Comparison of ENCODE assay signal across 18 mouse cellular contexts in genomic region chr4:123374316-123375008, GRCm38 (mm10). TPM values are rescaled to one million over a fixed set of nuclear protein-coding genes. Genes with fewer than 3 reads are reported as not detected.
"Had no signal": no experiment of that assay in that cellular context is flagged by ENCODE, and none has a peak within 500 bp of the region (broad histone marks: within the 10 kb centered on the region; RNA-seq: fewer than 3 reads in every experiment).

No protein-coding gene starts in this region.

- H3K9me3 ChIP-seq: hindbrain, embryonic 15.5 days; limb, embryonic 10.5 days; midbrain, embryonic 13.5 days; neural tube, embryonic 15.5 days had no signal

- H3K4me3 ChIP-seq: hindbrain, embryonic 15.5 days; limb, embryonic 10.5 days; midbrain, embryonic 13.5 days; myocyte; neural tube, embryonic 15.5 days had no signal

- H3K9ac ChIP-seq: hindbrain, embryonic 15.5 days; midbrain, embryonic 13.5 days; neural tube, embryonic 15.5 days had no signal

- H3K4me1 ChIP-seq: hindbrain, embryonic 15.5 days; limb, embryonic 10.5 days; midbrain, embryonic 13.5 days; neural tube, embryonic 15.5 days had no signal

- H3K27me3 ChIP-seq: hindbrain, embryonic 15.5 days; midbrain, embryonic 13.5 days; neural tube, embryonic 15.5 days had no signal

- DNase-seq: lung, adult 2 months; lung, postnatal 36 days; right cerebral cortex, adult 18-20 months; right cerebral cortex, postnatal 25 days; thymus, postnatal 36 days had no signal

- H3K4me2 ChIP-seq: hindbrain, embryonic 15.5 days; midbrain, embryonic 13.5 days; neural tube, embryonic 15.5 days had no signal

- ATAC-seq: intestine, embryonic 16.5 days; lung, postnatal 0 days; midbrain, embryonic 13.5 days had no signal

- H3K27ac ChIP-seq: hindbrain, embryonic 15.5 days; limb, embryonic 10.5 days; midbrain, embryonic 13.5 days; neural tube, embryonic 15.5 days had no signal

RNA-seq across cellular contexts. Expression of gene Bmp8a, which starts 31.4 kb away (rescaled TPM):
- total RNA-seq: layer of hippocampus, postnatal 14 days had no signal

RNA-seq across cellular contexts. Expression of gene Oxct2a, which starts 51.0 kb away (rescaled TPM):
- total RNA-seq: left cerebral cortex, postnatal 14 days; megakaryocyte progenitor cell, adult 5-6 weeks had no signal
- polyA plus RNA-seq: hindbrain, embryonic 15.5 days; intestine, embryonic 16.5 days; limb, embryonic 10.5 days; lung, adult 2 months; lung, postnatal 0 days; midbrain, embryonic 13.5 days; neural tube, embryonic 11.5 days; stomach, embryonic 16.5 days; thymus, postnatal 0 days had no signal
